Mouse (Mus musculus): ENCODE data around the gene Psmb7.

DNA sequence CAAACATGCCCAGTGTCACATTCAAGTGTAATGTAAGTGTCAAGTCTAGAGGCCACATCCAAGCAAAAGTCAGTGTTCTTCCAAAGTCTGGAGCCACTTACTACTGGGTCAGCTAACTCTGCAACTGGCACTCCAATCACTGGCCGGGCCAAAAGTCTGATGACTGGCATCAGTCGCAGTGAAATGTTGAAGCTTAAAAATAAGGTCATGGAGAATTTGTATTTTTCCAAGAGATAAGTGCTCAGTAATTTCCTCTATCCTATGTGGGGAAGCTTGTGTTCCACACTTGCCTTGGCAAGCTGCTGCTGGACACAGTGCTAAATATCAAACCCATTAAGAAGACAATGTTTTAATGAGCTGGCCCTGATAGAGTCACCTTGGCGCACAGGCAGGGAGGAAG lies 30.3 kb downstream of the Psmb7 start:
- TF ChIP-seq POLR2A (IDR thresholded peaks at IDR 0.05; ENCODE audit: borderline replicate concordance, low read depth, low read length) (no peak), CTCF (IDR thresholded peaks at IDR 0.05; ENCODE audit: low read depth, low read length) (no peak)
